Mouse (Mus musculus): ENCODE measurements at regions not wholly inside any gene's neighbourhood (a gene's known extent, or its start where the extent isn't known, plus 50 kb on each side); places are given as distances from the start of the nearest gene placed in this dataset.

- TF ChIP-seq CTCF (IDR thresholded peaks at IDR 0.05; ENCODE audit: low read depth) (no peak), EP300 (IDR thresholded peaks at IDR 0.05; ENCODE audit: low read depth) (no peak)
Observed at GRCm38 (mm10) chr13:12677372-12677771, 111.7 kb downstream of the Ero1lb start.
